Mouse (Mus musculus): Measurements from ENCODE around the gene Rnf24.
"Not testable (repeated sequence)": the region's sequence is repeated elsewhere in the genome, so short reads cannot be mapped to it uniquely, and the experiment has no call there.

Gene Rnf24

DNA sequence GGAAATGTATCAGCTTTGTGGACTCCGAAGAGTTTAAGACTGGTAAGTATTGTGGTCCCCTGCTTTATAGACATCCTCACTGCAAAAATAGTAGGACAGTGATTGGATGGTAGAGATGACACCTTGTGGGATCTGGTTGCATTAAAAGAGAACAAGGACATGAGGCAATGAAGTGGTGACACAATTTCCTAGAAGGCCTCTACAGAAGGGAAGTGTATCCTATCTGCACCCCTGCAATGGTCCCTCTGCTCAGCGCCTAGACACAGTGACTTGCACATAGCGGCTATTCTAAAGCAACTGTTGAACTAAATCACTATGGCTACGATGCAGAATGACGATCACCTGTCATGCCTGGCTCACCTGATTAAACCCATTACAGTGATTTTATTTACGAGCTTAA, 15.1 kb downstream of the Rnf24 start:
- no peak for DNase-seq (ENCODE audit: low spot score in 2 of 2)

DNA sequence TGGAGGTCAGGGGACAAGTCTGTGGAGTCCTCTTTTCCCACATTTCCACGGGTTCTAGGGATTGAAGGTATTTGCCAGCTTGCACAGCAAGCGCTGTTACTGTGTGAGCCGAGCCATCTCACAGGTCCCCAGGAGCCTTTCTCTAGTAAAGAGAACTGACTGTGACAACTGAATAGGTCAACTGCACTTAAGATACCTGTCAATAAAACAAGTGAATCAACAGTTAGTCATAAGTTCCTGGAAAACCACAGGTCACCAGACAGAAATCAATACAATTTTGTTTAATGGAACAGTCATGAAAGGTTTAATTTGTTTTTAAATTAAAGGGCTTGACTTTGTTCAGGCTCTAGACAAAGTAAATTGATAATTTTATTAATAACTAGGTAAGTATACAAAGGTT, 22.1 kb downstream of the Rnf24 start:
- DNase-seq (ENCODE audit: low spot score in 2 of 2) = no peak

DNA sequence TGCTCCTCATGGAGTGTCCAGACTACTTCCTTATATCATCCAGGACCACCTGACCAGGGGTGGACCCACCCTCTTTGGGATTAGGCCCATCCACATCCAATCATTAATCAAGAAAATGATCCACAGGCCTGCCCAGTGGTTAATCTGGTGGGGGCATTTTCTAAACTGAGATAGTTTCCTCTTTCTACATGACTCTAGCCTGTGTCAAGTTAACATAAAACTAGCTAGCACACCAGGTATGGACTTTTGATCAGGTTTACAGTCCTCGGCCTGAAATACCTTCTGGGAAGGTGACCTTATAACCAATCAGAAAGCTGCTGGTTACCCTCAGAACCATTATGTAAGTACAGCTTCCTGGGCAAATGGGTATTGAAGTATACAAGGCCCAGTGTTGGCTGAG, 23.7 kb downstream of the Rnf24 start:
- no peak for DNase-seq (ENCODE audit: low spot score in 2 of 2)

DNA sequence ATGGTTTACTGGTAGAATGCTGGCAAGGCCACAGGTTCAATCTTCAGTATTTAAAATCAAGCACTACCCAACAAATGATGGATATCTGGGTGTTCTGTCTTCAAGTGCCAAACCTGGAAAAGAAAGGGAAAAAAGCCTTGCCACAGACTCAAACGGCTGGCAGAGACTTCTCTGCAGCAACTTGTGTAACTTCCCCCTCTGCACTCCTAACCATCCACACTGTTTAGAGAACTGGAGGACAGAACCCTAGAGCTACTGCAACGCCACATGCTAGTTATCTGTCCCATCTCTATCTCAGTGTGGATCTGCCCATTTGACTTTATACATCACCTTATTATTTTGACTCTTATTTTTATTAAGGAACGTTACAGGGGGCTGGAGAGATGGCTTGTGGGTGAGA, 26.6 kb downstream of the Rnf24 start:
- no peak for DNase-seq (ENCODE audit: low spot score in 2 of 2)

DNA sequence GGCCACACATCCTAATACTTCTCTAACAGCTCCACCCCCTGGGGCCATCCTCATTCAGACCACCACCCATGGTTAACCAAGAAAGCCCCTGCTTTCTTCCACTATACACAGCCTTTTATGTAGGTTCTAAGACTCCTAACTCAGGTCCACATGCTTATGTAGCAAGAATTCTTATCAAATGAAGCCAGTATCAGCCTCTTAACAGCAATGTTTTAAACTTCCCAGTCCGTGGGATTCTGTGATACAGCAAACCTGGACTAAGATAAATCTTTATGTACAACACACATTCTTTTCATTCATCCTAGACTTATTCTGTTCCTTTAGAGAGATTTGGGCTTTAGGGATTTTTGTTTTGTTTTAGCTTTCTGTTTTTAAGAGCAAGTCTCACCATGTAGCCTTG, 29.0 kb downstream of the Rnf24 start:
- no peak for DNase-seq (ENCODE audit: low spot score in 2 of 2)

DNA sequence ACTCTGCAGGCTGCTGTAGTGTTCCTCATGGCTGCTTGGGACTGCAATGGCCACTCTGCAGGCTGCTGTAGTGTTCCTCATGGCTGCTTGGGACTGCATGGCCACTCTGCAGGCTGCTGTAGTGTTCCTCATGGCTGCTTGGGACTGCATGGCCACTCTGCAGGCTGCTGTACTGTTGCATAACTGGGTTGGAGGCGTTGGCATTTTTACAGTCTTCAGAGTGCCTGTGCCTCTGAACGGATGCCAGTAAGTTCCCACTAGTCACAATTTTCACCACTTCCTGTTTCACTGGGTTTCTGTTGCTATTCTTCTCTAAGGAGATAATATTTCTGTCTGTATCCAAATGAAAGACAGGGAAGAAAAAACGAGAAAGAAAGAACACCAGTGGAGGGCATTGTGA, 31.5 kb downstream of the Rnf24 start:
- peak; percentile 35 to 73 for DNase-seq (ENCODE audit: low spot score in 2 of 2)

DNA sequence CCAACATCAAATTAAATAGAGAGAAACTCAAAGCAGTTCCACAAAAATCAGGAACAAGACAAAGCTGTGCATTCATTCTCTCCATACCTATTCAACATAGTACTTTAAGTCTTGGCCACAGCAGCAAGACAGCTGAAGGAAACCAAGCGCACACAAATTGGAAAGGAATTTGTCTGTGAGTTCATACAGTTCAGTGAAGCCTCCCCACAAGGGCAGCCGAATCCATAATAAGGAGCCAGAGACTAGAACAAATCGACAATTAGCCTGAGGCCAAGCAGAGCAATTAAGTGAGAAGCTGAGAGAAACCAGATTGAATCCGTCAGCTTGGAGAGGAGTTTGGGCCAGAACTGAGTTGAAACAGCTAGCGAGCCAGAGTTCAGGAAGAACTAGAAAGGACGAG, 33.3 kb downstream of the Rnf24 start:
- no peak for DNase-seq (ENCODE audit: low spot score in 2 of 2)

DNA sequence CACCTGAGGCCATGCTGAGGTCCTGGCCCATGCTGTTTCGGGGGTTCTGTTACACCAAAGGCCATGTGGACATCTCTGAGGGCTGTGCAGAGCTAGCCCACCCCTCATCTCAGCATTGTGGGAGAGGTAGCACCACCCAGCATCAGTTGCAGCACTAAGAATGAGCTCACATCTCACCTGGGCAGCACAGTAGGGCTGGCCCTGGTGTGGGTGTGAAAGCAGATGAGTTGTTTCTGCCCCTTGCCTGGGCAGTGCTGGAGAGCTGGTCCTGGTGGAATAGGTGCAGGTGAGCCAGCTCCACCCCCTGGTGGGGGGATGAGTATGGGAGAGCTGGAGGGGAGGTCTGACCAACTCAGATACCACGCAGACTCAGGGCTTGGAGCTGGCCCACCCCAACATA, 36.5 kb downstream of the Rnf24 start:
- DNase-seq (ENCODE audit: low spot score in 2 of 2) = no peak

DNA sequence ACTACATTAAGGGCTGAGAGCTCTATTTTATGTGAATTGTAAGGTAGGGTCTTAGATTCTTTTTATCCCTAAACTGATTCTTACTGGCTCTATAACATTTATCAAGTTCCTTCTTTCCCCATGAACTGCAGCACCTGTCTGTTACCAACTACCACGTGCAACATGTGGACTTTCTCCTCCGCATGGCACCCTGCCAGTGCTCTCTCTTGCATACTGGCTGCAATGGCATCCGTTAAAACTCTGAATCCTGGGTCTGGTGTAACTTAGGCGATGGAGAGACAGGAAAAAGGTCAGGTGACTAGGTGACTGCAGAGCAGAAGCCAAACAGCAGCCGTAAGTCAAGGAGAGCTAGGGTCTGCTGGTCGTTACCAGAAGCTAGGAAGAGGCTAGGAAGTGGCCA, 43.4 kb downstream of the Rnf24 start:
- no peak for DNase-seq (ENCODE audit: low spot score in 2 of 2)

DNA sequence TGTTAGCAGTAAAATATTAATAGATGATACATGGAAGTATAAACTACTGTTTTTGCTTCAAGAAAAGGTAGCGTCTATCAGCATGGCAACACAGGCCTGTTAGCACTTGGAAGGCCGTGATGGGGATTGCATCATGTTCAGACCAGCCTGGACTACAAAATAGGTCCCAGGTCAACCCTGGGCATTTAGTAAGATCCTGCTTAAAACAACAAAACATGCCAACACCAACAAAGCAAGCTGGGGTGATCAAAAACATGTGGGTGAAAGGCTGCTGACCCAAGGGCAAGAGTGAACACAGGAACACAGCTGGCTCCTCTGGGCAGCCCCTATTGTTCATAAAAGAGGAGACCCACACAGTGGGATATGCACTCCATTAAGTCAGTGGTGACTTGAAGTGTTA, 44.9 kb downstream of the Rnf24 start:
- DNase-seq (ENCODE audit: low spot score in 2 of 2) = no peak

DNA sequence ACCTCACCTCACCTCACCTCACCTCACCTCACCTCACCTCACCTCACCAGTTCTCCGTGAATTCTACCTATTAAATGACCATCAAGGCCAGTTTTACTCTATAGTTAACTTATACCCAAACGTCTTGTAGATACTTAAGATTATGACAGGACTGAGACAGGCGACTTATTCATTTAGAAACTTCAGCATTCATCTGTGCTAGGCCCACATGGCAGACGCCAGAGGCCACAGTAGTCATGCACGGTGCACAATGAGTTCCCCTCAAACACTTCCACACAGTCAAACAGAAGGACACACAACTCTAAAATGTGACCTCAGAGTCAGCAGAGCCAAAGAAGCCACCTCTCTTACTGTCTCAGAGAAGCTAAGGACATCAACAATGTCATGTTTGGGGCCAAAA, 45.3 kb downstream of the Rnf24 start:
- no peak for DNase-seq (ENCODE audit: low spot score in 2 of 2)

DNA sequence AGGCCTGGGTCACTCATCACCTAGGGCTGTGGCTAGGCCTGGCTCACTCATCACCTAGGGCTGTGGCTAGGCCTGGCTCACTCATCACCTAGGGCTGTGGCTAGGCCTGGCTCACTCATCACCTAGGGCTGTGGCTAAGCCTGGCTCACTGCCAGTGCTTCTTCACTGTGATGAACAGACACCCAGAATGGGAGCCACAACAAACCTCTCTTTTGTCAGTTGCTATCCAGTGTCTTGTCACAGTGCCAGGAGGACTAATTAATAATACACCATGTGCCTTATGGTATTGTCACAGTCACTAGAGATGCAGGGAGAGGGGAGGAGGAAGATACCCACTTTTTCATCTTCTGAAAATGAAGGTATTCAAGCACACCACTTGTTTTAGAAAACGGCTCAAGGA, 47.5 kb downstream of the Rnf24 start:
- DNase-seq (ENCODE audit: low spot score in 2 of 2) = not testable (repeated sequence)

DNA sequence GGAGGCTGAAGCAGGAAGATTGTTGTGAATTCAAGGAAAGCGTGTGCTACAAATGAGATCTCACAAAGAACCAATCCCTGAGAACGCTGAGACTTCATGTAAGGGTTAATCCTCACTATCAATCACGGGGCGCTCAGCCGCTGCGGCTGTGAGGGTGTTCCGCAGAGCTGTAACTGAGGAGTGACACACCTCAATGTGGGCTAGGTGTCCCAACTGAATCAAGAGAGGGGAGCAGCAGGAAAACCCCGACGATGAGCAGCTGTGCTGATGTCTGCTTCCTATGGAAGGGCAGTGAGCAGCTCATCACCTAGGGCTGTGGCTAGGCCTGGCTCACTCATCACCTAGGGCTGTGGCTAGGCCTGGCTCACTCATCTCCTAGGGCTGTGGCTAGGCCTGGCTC, 48.2 kb downstream of the Rnf24 start:
- no peak for DNase-seq (ENCODE audit: low spot score in 2 of 2)

DNA sequence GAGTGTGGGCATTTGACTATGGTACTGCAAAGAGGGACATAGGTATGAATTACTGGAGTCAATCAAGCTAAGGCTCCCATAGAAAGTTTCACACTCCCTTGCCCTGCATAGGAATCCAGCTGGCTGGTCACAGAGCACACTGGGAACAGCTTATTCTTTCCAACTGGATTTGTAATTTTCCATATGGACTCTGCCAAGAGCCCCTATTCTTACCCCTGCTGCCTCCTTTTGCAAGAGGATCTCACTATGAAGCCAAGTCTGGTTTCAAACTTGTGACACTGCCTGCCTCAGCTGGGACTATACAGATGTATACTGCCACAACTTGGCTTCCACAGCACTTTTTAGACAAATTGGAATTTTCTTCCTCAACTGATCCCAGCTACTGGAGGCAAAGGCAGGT, 51.1 kb downstream of the Rnf24 start:
- no peak for DNase-seq (ENCODE audit: low spot score in 2 of 2)

DNA sequence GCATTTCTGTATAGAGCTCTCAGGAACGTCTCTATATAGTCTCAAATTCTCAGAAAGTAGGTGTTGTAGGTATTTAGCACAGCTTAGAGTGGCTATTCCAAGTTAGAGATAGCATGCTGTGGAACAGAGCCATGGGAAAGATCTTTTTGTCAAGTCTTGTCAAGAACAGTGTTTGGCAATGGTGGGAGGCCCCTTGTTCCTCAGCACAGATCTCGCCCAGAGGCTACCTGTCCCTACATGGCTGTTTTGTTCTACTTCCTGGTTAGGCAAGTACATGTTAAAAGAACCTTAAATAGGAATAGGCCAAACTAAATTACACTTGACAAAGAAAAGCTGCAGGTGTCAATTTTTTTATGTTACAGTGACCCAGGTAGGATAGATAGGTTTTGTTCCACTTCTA, 52.2 kb downstream of the Rnf24 start:
- no peak for DNase-seq (ENCODE audit: low spot score in 2 of 2)

DNA sequence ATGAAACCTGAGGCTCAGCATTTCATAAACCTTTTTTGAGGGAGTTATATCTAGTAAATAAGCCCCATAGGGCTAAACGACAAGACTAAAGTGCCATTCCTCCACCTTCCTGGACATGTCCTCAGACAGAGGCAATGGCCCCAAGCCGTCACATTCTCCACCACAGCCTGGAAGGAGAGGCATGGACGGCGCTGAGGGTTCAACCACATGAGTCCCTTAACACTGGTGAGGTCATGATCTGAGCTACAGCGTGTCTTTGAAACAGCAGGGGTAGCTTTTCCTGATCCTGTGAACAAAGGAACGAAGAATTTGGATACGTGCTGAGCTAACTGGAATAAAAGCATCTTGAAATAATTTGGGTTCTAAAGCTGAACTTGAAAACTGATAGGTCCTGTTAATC, 54.0 kb downstream of the Rnf24 start:
- DNase-seq (ENCODE audit: low spot score in 2 of 2) = not testable (repeated sequence)

DNA sequence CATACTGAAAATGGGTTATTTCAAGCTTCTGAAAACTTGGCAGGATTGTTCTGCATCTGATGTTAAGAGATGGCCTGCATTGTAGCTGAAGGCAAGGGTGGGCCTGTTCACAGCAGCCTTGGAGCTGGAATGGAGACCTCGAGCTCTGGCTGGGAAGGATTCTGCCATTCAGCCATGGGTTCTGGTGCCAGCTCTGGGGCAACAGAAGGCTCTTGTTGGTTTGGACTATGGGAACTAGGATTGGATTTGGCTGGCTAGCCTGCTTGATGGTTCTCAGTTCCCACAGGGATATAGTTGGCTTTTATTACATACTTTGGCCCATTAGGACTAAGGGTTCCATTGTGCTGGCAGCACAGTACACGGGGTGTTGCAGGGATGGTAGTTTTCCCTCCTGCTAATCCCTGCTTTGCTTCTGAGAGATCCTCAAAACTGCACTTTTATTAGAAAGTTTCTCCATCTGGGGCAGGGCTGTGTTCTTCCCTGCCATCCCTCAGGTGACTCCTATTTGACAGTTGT, 55.9 kb downstream of the Rnf24 start:
- peak in 1 of 2 experiments; percentile 21 for DNase-seq (ENCODE audit: low spot score in 2 of 2)

DNA sequence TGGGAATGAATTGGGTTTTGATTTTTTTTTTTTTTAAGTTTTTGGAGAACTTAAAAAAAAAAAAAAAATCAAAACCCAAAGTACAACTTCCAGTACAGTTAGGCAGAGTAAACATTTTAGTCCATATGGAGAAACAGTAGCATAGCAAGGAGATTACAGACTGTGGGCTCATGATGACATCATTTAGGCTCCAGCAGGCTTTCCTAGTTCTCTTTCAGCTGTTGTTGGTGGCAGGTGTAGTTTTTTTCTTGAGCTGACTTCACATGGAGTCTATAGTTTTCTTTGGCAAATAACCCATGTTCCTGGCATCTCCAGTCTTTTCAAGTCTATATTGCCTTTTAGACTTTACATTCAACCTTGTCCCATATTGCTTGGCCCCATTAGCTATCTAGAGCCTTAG, 62.0 kb downstream of the Rnf24 start:
- DNase-seq (ENCODE audit: low spot score in 2 of 2) = no peak

DNA sequence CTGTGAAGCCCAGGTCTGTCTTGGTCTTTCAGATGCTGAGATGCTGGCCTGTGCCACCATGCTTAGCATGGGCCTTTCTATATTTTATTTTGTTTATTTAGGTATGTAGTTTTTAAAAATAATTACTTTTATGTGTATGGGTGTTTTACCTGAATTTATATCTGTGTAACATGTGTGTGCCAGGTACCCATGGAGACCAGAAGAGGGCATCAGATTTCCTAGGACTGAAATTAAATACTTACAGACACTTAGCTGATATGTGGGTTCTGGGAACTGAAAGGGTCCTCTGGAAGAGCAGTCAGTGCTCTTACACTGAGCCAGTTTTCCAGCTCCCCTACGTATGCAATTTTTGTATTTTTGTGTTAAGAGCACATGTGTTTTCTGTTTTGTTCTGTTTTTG, 66.4 kb downstream of the Rnf24 start:
- no peak for DNase-seq (ENCODE audit: low spot score in 2 of 2)

DNA sequence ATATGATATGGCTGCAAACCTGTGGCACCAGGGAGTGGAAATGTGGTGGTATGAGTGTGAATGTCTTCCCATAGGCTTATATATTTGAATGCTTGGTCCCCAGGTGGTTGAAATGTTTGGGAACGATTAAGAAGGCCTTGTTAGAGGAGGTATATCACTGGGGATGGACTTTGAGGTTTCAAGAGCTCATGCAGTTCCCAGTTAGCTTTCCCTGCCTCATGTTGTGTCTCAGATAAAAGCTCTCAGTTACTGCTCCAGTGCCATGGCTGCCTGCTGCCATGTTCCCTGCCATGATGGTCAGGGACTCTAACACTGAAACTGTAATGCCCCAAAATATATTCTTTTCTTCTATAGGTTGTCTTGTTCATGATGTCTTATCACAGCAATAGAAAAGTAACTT, 71.1 kb downstream of the Rnf24 start:
- DNase-seq (ENCODE audit: low spot score in 2 of 2) = no peak

DNA sequence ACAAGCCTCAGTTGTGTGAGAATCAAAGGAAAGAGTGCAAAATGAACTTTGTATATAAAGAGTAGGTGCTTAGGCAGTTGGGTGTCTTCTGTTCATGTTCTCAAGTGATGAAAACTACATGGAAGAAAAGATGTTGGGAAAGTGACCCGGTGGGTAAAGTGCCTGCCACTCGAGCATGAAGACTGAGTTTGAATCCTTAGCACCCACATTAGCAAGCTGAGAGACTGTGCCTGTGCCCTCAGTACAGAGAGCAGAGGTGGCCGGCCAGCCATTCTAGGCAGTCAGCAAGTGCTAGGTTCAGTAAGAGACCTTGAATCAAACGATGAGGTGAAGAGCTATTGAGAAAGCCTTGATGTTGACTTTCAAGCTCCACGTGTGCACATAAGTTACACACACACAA, 76.0 kb downstream of the Rnf24 start:
- DNase-seq (ENCODE audit: low spot score in 2 of 2) = no peak

DNA sequence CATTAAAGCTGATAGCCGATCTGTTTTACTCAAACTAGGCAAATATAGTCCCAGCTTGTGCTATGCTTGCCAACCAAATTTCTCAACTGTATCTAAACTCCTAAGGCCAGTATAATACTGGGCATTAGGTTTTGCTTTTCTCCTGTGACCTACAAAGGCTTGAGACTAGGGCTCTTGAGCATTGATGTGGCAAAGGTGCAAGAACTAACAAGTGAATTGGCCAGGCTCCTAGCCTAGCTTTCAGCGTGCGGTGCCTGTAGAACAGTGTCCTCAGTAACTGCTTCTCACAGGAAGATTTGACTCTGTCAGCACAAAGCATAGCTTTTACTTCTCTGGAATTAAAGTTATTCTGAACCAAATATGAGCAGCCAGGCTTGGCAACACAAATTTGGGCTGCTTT, 77.2 kb downstream of the Rnf24 start:
- no peak for DNase-seq (ENCODE audit: low spot score in 2 of 2)

DNA sequence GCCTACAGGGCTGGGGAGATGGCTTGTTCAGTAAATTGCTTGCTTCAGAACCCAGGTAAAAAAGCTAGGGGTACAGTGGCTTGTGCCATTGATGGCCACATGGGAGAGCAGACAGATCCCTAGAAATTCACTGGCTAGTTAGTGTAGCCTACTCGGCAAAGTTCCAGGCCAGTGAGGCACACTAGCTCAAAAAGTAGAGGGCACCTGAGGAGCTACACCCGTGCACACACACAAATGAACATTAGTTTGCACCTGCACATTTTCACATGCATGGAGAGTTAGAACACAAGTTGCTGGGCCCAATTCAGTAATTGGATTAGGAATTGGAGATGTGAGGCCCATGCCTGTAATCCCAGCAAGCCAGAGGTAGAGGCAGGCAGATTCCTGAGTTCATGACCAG, 87.6 kb downstream of the Rnf24 start:
- DNase-seq (ENCODE audit: low spot score in 2 of 2) = no peak

DNA sequence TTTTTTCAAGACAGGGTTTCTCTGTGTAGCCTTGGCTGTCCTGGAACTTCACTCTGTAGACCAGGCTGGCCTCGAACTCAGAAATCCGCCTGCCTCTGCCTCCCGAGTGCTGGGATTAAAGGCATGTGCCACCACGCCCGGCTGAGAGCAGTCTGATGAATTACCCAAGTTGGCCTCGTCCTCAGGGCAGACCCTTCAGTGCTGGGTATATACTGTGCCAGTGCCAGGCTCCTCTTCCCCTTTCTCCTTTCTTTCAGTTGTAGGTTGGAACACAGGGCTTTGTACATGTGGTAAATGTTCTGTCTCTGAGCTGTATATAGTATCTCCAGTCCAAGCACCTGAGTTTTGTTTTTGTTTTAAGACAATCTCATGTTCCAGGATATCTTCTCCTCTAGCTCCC, 88.7 kb downstream of the Rnf24 start:
- no peak for DNase-seq (ENCODE audit: low spot score in 2 of 2)
